Comparison of ENCODE assay signal across 34 mouse cellular contexts in the genomic region with DNA sequence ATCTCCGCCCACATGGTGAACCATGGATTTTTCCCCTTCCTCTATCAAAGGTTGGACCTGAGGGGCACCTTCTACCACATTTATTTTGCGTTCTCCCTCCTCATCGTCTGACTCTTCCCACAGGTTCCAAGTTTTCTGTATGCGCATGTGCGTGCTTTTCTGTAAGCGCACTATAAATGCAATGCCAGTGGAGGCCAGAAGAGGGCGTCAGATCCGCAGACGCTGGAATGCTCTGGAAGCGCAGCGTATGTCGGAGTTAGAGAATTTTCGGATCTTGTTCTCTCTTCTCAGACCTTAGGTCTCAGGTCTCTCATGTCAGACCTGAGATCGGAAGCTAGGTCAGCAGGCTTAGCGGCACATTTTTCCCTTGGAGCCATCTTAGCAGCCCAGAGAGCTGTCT. TPM values are rescaled to one million over a fixed set of nuclear protein-coding genes. Genes with fewer than 3 reads are reported as not detected.
DNase-seq lines count a peak whose midpoint lies in the region; ATAC-seq and TF ChIP-seq lines count a peak whose summit lies in the region.
"Had no signal": no experiment of that assay in that cellular context is flagged by ENCODE, and none has a peak within 500 bp of the region (broad histone marks: within the 10 kb centered on the region; RNA-seq: fewer than 3 reads in every experiment).

No protein-coding gene starts in this region.

- H3K79me2 ChIP-seq in MEL (ENCODE audit: control insufficient read depth, insufficient read depth, low read length, poor library complexity) = no peaks in the 10 kb centered on the region

- no peak overlapping the region for H3K27ac ChIP-seq in hindbrain, postnatal 0 days
- no peak overlapping the region for H3K27ac ChIP-seq in hindbrain, embryonic 14.5 days
- no peak overlapping the region for H3K27ac ChIP-seq in liver, postnatal 0 days (ENCODE audit: low read depth)
- no peak overlapping the region for H3K27ac ChIP-seq in liver, embryonic 12.5 days
- no peak overlapping the region for H3K27ac ChIP-seq in MEL (ENCODE audit: control insufficient read depth, low read depth, low read length)
- H3K27ac ChIP-seq: embryonic facial prominence, embryonic 13.5 days; forebrain, embryonic 12.5 days; gastrocnemius, adult 2 months; heart, embryonic 10.5 days; hindbrain, embryonic 15.5 days; kidney, embryonic 15.5 days; left cerebral cortex, adult 2 months; midbrain, embryonic 13.5 days; neural tube, embryonic 13.5 days had no signal

- H3K9ac ChIP-seq in hindbrain, postnatal 0 days (replicated peaks; ENCODE audit: low read length) = no peak overlapping the region
- no peak overlapping the region for H3K9ac ChIP-seq in hindbrain, embryonic 14.5 days
- H3K9ac ChIP-seq in liver, postnatal 0 days (replicated peaks) = no peak overlapping the region
- H3K9ac ChIP-seq in liver, embryonic 12.5 days = no peak overlapping the region
- H3K9ac ChIP-seq in MEL (ENCODE audit: control insufficient read depth, low read depth, low read length, poor library complexity, severe bottlenecking) = no peak overlapping the region
- H3K9ac ChIP-seq: embryonic facial prominence, embryonic 13.5 days; forebrain, embryonic 12.5 days; hindbrain, embryonic 15.5 days; kidney, embryonic 15.5 days; midbrain, embryonic 13.5 days; neural tube, embryonic 13.5 days had no signal

- H3K27me3 ChIP-seq in hindbrain, postnatal 0 days (ENCODE audit: insufficient read depth, low read length) = no peaks in the 10 kb centered on the region
- no peaks in the 10 kb centered on the region for H3K27me3 ChIP-seq in hindbrain, embryonic 14.5 days (ENCODE audit: control insufficient read depth, insufficient read depth, low read length)
- no peaks in the 10 kb centered on the region for H3K27me3 ChIP-seq in liver, postnatal 0 days (ENCODE audit: insufficient read depth, low read length)
- H3K27me3 ChIP-seq in liver, embryonic 12.5 days (replicated peaks) = no peaks in the 10 kb centered on the region
- H3K27me3 ChIP-seq in E14TG2a.4 (ENCODE audit: insufficient read depth, low read length) (peaks cover 21% of the 10 kb centered on the region), MEL (ENCODE audit: control insufficient read depth in 1 of 2, insufficient read depth in 2 of 2, low read length in 2 of 2) (no peaks in the 10 kb centered on the region)
- H3K27me3 ChIP-seq: embryonic facial prominence, embryonic 13.5 days; forebrain, embryonic 12.5 days; hindbrain, embryonic 15.5 days; kidney, embryonic 15.5 days; midbrain, embryonic 13.5 days; neural tube, embryonic 13.5 days had no signal

- DNase-seq in hindbrain, postnatal 0 days (ENCODE audit: low spot score) = no peak
- no peak for DNase-seq in hindbrain, embryonic 14.5 days (ENCODE audit: low spot score)
- no peak for DNase-seq in liver, postnatal 0 days
- DNase-seq in MEL (ENCODE audit: low read depth, low spot score) (no peak), MN1 (ENCODE audit: low spot score) (no peak)
- DNase-seq in ovary, postnatal 10 days (ENCODE audit: low spot score) = no peak
- DNase-seq: adrenal gland, adult 8-10 months; cerebellum, adult 18-20 months; cerebellum, postnatal 36 days; embryo, embryonic 11 days; gastrocnemius, adult 2 months; heart, postnatal 4 days; kidney, postnatal 4 days; lung, adult 2 months; lung, postnatal 36 days; thymus, postnatal 36 days had no signal

- no peak for TF ChIP-seq POLR2A in MEL (IDR thresholded peaks at IDR 0.05; ENCODE audit: control insufficient read depth in 1 of 2, insufficient read depth in 1 of 2, low read depth in 1 of 2, low read length in 2 of 2, poor library complexity in 1 of 2)

- H3K4me1 ChIP-seq in hindbrain, postnatal 0 days (ENCODE audit: insufficient read depth, low read length) = no peaks in the 10 kb centered on the region
- no peaks in the 10 kb centered on the region for H3K4me1 ChIP-seq in hindbrain, embryonic 14.5 days (replicated peaks; ENCODE audit: control insufficient read depth, insufficient read depth, low read length)
- peaks cover 11% of the 10 kb centered on the region for H3K4me1 ChIP-seq in liver, postnatal 0 days (ENCODE audit: insufficient read depth)
- peaks cover 11% of the 10 kb centered on the region for H3K4me1 ChIP-seq in liver, embryonic 12.5 days
- H3K4me1 ChIP-seq in E14TG2a.4 (replicated peaks; ENCODE audit: low read depth, low read length) (peaks cover 36% of the 10 kb centered on the region), MEL (ENCODE audit: control insufficient read depth in 1 of 2, insufficient read depth in 2 of 2, low read length in 2 of 2) (peaks cover 3 to 20% of the 10 kb centered on the region in 2 experiments)
- H3K4me1 ChIP-seq: hindbrain, embryonic 15.5 days had no signal

- ATAC-seq in hindbrain, postnatal 0 days = no peak
- no peak for ATAC-seq in hindbrain, embryonic 14.5 days (ENCODE audit: low FRiP score)
- no peak for ATAC-seq in liver, postnatal 0 days
- ATAC-seq in liver, embryonic 12.5 days = no peak
- ATAC-seq: CD4-positive, CD25-positive, alpha-beta regulatory T cell, adult 4 months; midbrain, embryonic 13.5 days had no signal

- H3K36me3 ChIP-seq in hindbrain, postnatal 0 days (ENCODE audit: insufficient read depth, low read length) = no peaks in the 10 kb centered on the region
- no peaks in the 10 kb centered on the region for H3K36me3 ChIP-seq in hindbrain, embryonic 14.5 days (replicated peaks; ENCODE audit: control insufficient read depth, insufficient read depth)
- no peaks in the 10 kb centered on the region for H3K36me3 ChIP-seq in liver, postnatal 0 days (replicated peaks; ENCODE audit: insufficient read depth, low read length)
- H3K36me3 ChIP-seq in liver, embryonic 12.5 days = no peaks in the 10 kb centered on the region
- H3K36me3 ChIP-seq in E14TG2a.4 (ENCODE audit: insufficient read depth, low read length) (no peaks in the 10 kb centered on the region), MEL (ENCODE audit: control insufficient read depth in 1 of 2, insufficient read depth in 2 of 2, low read length in 2 of 2) (peaks cover 0 to 3% of the 10 kb centered on the region in 2 experiments; a peak in 1 of 4 replicates)
- H3K36me3 ChIP-seq: embryonic facial prominence, embryonic 13.5 days; forebrain, embryonic 12.5 days; heart, embryonic 10.5 days; hindbrain, embryonic 15.5 days; kidney, embryonic 15.5 days; midbrain, embryonic 13.5 days; neural tube, embryonic 13.5 days had no signal

- H3K4me2 ChIP-seq in hindbrain, postnatal 0 days (ENCODE audit: low read depth, low read length) = no peak overlapping the region
- H3K4me2 ChIP-seq in hindbrain, embryonic 14.5 days (replicated peaks) = no peak overlapping the region
- H3K4me2 ChIP-seq in liver, postnatal 0 days (ENCODE audit: low read depth, low read length) = no peak overlapping the region
- no peak overlapping the region for H3K4me2 ChIP-seq in liver, embryonic 12.5 days
- H3K4me2 ChIP-seq: embryonic facial prominence, embryonic 13.5 days; forebrain, embryonic 12.5 days; hindbrain, embryonic 15.5 days; kidney, embryonic 15.5 days; midbrain, embryonic 13.5 days; neural tube, embryonic 13.5 days had no signal

- peak; percentile 22; the same call in 1 of the 2 replicates for TF ChIP-seq CTCF in hindbrain, postnatal 0 days (IDR thresholded peaks at IDR 0.05; ENCODE audit: low read depth)
- peak; percentile 39 for TF ChIP-seq CTCF in liver, postnatal 0 days (IDR thresholded peaks at IDR 0.05; ENCODE audit: low read depth)
- TF ChIP-seq CTCF in E14TG2a.4 (conservative IDR thresholded peaks at IDR 0.05; ENCODE audit: low read length) (peak; percentile 91), MEL (IDR thresholded peaks at IDR 0.05 in 2 of 3, conservative IDR thresholded peaks at IDR 0.05 in 1 of 3; ENCODE audit: control insufficient read depth in 1 of 3, insufficient read depth in 1 of 3, low read depth in 2 of 3, low read length in 3 of 3, poor library complexity in 1 of 3, severe bottlenecking in 1 of 3) (peak; percentile 27 to 32 (median 31); a peak in 4 of 6 replicates)

- no peaks in the 10 kb centered on the region for H3K9me3 ChIP-seq in hindbrain, postnatal 0 days (ENCODE audit: low read length)
- no peaks in the 10 kb centered on the region for H3K9me3 ChIP-seq in hindbrain, embryonic 14.5 days (ENCODE audit: control insufficient read depth, low read length)
- 0 out of 2 replicates have a peak, but pooled peaks cover 2% of the 10 kb centered on the region for H3K9me3 ChIP-seq in liver, postnatal 0 days (ENCODE audit: low read length)
- no peaks in the 10 kb centered on the region for H3K9me3 ChIP-seq in liver, embryonic 12.5 days (replicated peaks)
- peaks cover 3% of the 10 kb centered on the region; the same call in 1 of the 2 replicates for H3K9me3 ChIP-seq in E14TG2a.4 (ENCODE audit: low read length)
- H3K9me3 ChIP-seq in MEL (replicated peaks; ENCODE audit: insufficient read depth, low read length) = no peaks in the 10 kb centered on the region
- H3K9me3 ChIP-seq: embryonic facial prominence, embryonic 13.5 days; heart, embryonic 10.5 days; hindbrain, embryonic 15.5 days; midbrain, embryonic 13.5 days; neural tube, embryonic 13.5 days had no signal

- WGBS in hindbrain, postnatal 0 days = 88% methylated on average over 15 of the region's 15 CpGs
- 89% methylated on average over 15 of the region's 15 CpGs for WGBS in hindbrain, embryonic 14.5 days
- WGBS in liver, postnatal 0 days (ENCODE audit: insufficient replicate concordance) = 85% methylated on average over 15 of the region's 15 CpGs
- WGBS in liver, embryonic 12.5 days (ENCODE audit: insufficient replicate concordance) = 75% methylated on average over 15 of the region's 15 CpGs

- TF ChIP-seq EP300 in liver, postnatal 0 days (IDR thresholded peaks at IDR 0.05; ENCODE audit: low read depth) = no peak
- no peak for TF ChIP-seq EP300 in MEL (IDR thresholded peaks at IDR 0.05; ENCODE audit: low read depth in 1 of 2, low read length in 2 of 2)

- TF ChIP-seq RAD21 in MEL (IDR thresholded peaks at IDR 0.05; ENCODE audit: low read depth, low read length) = no peak

- no peak overlapping the region for H3K4me3 ChIP-seq in hindbrain, postnatal 0 days (ENCODE audit: low read length)
- no peak overlapping the region for H3K4me3 ChIP-seq in hindbrain, embryonic 14.5 days (replicated peaks; ENCODE audit: low read length)
- no peak overlapping the region for H3K4me3 ChIP-seq in liver, postnatal 0 days (ENCODE audit: low read depth, low read length)
- no peak overlapping the region for H3K4me3 ChIP-seq in liver, embryonic 12.5 days
- H3K4me3 ChIP-seq in E14TG2a.4 (replicated peaks; ENCODE audit: low read length) (no peak overlapping the region), MEL (ENCODE audit: control insufficient read depth in 1 of 2, insufficient read depth in 1 of 2, low read depth in 2 of 2, low read length in 2 of 2) (no peak overlapping the region)
- H3K4me3 ChIP-seq: embryonic facial prominence, embryonic 13.5 days; erythroblast, embryonic 14.5 days; forebrain, embryonic 12.5 days; gastrocnemius, adult 2 months; heart, embryonic 10.5 days; hindbrain, embryonic 15.5 days; kidney, embryonic 15.5 days; left cerebral cortex, adult 2 months; megakaryocyte, embryonic 14.5 days; midbrain, embryonic 13.5 days; myocyte; neural tube, embryonic 13.5 days had no signal

RNA-seq across cellular contexts. Expression of gene Slc16a5, which starts 6.7 kb away (rescaled TPM):
- total RNA-seq in hindbrain, postnatal 0 days (2014; rRNA removed) = 0.10 TPM in 1 of 2 replicates, not detected in the other
- 0.30 and 0.66 TPM in 2 replicates for polyA plus RNA-seq in hindbrain, postnatal 0 days (2015; fragmentation: Nextera tagmentation; extraction: Ambion mirVana)
- 0.18 TPM in 1 of 2 replicates, not detected in the other for polyA plus RNA-seq in hindbrain, embryonic 14.5 days (2014; fragmentation: Nextera tagmentation; extraction: Ambion mirVana)
- polyA plus RNA-seq in liver, postnatal 0 days (2015; fragmentation: Nextera tagmentation; extraction: Ambion mirVana) = 10.4 and 11.5 TPM in 2 replicates
- polyA plus RNA-seq in liver, embryonic 12.5 days (2016; fragmentation: Nextera tagmentation; extraction: Ambion mirVana) = 0.08 and 0.10 TPM in 2 replicates
- 0.07 TPM in 1 of 2 replicates, not detected in the other for total RNA-seq in MEL (2012; rRNA removed)
- under 1 TPM in 1 of 2 experiments, not detected in 1; 0.26 TPM for polyA plus RNA-seq in MEL (2012; ENCODE audit: insufficient read depth in 1 of 2, insufficient read length in 2 of 2, low read depth in 1 of 2, low replicate concordance in 2 of 2, missing spikeins in 1 of 2)
- total RNA-seq: gastrocnemius, adult 2 months; gastrocnemius, postnatal 4 days; layer of hippocampus, postnatal 10 days; left cerebral cortex, adult 2 months; left cerebral cortex, postnatal 36 days had no signal
- polyA plus RNA-seq: erythroblast, embryonic 14.5 days; forebrain, embryonic 12.5 days; frontal cortex, adult 2 months had no signal

RNA-seq across cellular contexts. Expression of gene Trim80, which starts 15.3 kb away (rescaled TPM):
- not detected in 2 replicates for total RNA-seq in hindbrain, postnatal 0 days (2014; rRNA removed)
- polyA plus RNA-seq in hindbrain, postnatal 0 days (2015; fragmentation: Nextera tagmentation; extraction: Ambion mirVana) = 0.11 TPM in 1 of 2 replicates, not detected in the other
- not detected in 2 replicates for polyA plus RNA-seq in hindbrain, embryonic 14.5 days (2014; fragmentation: Nextera tagmentation; extraction: Ambion mirVana)
- polyA plus RNA-seq in liver, postnatal 0 days (2015; fragmentation: Nextera tagmentation; extraction: Ambion mirVana) = 2.1 and 2.8 TPM in 2 replicates
- polyA plus RNA-seq in liver, embryonic 12.5 days (2016; fragmentation: Nextera tagmentation; extraction: Ambion mirVana) = 0.18 and 0.22 TPM in 2 replicates
- total RNA-seq in MEL (2012; rRNA removed) = not detected in 2 replicates
- not detected for polyA plus RNA-seq in MEL (2012; ENCODE audit: insufficient read depth in 1 of 2, insufficient read length in 2 of 2, low read depth in 1 of 2, low replicate concordance in 2 of 2, missing spikeins in 1 of 2)
- total RNA-seq: adrenal gland, adult 8-10 months; gastrocnemius, adult 2 months; gastrocnemius, postnatal 4 days; heart, postnatal 4 days; left cerebral cortex, postnatal 36 days had no signal
- polyA plus RNA-seq: CD4-positive, CD25-positive, alpha-beta regulatory T cell, adult 4 months; erythroblast, embryonic 14.5 days; forebrain, embryonic 12.5 days; hindbrain, embryonic 15.5 days; midbrain, embryonic 13.5 days; myocyte; neural tube, embryonic 13.5 days had no signal

RNA-seq across cellular contexts. Expression of gene Armc7, which starts 19.8 kb away (rescaled TPM):
- total RNA-seq in hindbrain, postnatal 0 days (2014; rRNA removed) = 9.9 and 11.8 TPM in 2 replicates
- 10.7 and 11.0 TPM in 2 replicates for polyA plus RNA-seq in hindbrain, postnatal 0 days (2015; fragmentation: Nextera tagmentation; extraction: Ambion mirVana)
- 14.2 and 14.8 TPM in 2 replicates for polyA plus RNA-seq in hindbrain, embryonic 14.5 days (2014; fragmentation: Nextera tagmentation; extraction: Ambion mirVana)
- polyA plus RNA-seq in liver, postnatal 0 days (2015; fragmentation: Nextera tagmentation; extraction: Ambion mirVana) = 2.9 and 3.9 TPM in 2 replicates
- polyA plus RNA-seq in liver, embryonic 12.5 days (2016; fragmentation: Nextera tagmentation; extraction: Ambion mirVana) = 4.0 and 4.2 TPM in 2 replicates
- total RNA-seq in MEL (2012; rRNA removed) = 7.0 and 9.1 TPM in 2 replicates
- 10 to 100 TPM in 1 of 2 experiments, not detected in 1; 13.1 TPM for polyA plus RNA-seq in MEL (2012; ENCODE audit: insufficient read depth in 1 of 2, insufficient read length in 2 of 2, low read depth in 1 of 2, low replicate concordance in 2 of 2, missing spikeins in 1 of 2)

RNA-seq across cellular contexts. Expression of gene Kctd2, which starts 35.7 kb away (rescaled TPM):
- 19.0 and 21.0 TPM in 2 replicates for total RNA-seq in hindbrain, postnatal 0 days (2014; rRNA removed)
- polyA plus RNA-seq in hindbrain, postnatal 0 days (2015; fragmentation: Nextera tagmentation; extraction: Ambion mirVana) = 22.1 and 24.5 TPM in 2 replicates
- polyA plus RNA-seq in hindbrain, embryonic 14.5 days (2014; fragmentation: Nextera tagmentation; extraction: Ambion mirVana) = 31.3 and 32.3 TPM in 2 replicates
- 5.4 and 6.3 TPM in 2 replicates for polyA plus RNA-seq in liver, postnatal 0 days (2015; fragmentation: Nextera tagmentation; extraction: Ambion mirVana)
- 8.6 and 9.3 TPM in 2 replicates for polyA plus RNA-seq in liver, embryonic 12.5 days (2016; fragmentation: Nextera tagmentation; extraction: Ambion mirVana)
- total RNA-seq in MEL (2012; rRNA removed) = 12.3 and 13.2 TPM in 2 replicates
- polyA plus RNA-seq in MEL (2012; ENCODE audit: insufficient read depth in 1 of 2, insufficient read length in 2 of 2, low read depth in 1 of 2, low replicate concordance in 2 of 2, missing spikeins in 1 of 2) = 10 to 100 TPM in 1 of 2 experiments, not detected in 1; 20.6 TPM

RNA-seq across cellular contexts. Expression of gene Atp5h, which starts 35.9 kb away (rescaled TPM):
- total RNA-seq in hindbrain, postnatal 0 days (2014; rRNA removed) = 203 and 240 TPM in 2 replicates
- 1,097 and 1,122 TPM in 2 replicates for polyA plus RNA-seq in hindbrain, postnatal 0 days (2015; fragmentation: Nextera tagmentation; extraction: Ambion mirVana)
- 897 and 1,000 TPM in 2 replicates for polyA plus RNA-seq in hindbrain, embryonic 14.5 days (2014; fragmentation: Nextera tagmentation; extraction: Ambion mirVana)
- polyA plus RNA-seq in liver, postnatal 0 days (2015; fragmentation: Nextera tagmentation; extraction: Ambion mirVana) = 857 and 872 TPM in 2 replicates
- 624 and 630 TPM in 2 replicates for polyA plus RNA-seq in liver, embryonic 12.5 days (2016; fragmentation: Nextera tagmentation; extraction: Ambion mirVana)
- total RNA-seq in MEL (2012; rRNA removed) = 665 and 706 TPM in 2 replicates
- 1,000 to 10,000 TPM in 1 of 2 experiments, 100 to 1,000 TPM in 1; 525 to 1,715 TPM for polyA plus RNA-seq in MEL (2012; ENCODE audit: insufficient read depth in 1 of 2, insufficient read length in 2 of 2, low read depth in 1 of 2, low replicate concordance in 2 of 2, missing spikeins in 1 of 2)

Comparison
In these comparisons a context has a peak if more than half of its experiments do, and no peak if none do; other contexts are left out.
1. CTCF ChIP-seq: peak in every context shown above with its lines; median percentile 91 in E14TG2a.4; 39 in liver, postnatal 0 days; 31 in MEL; 22 in hindbrain, postnatal 0 days.